Mouse (Mus musculus) retina, embryonic 14.5 days (tissue): ENCODE measurements around the gene Nfam1.
A peak's percentile ranks its signal among the peaks of the same experiment; 100 is the strongest.
"Not testable (repeated sequence)": the region's sequence is repeated elsewhere in the genome, so short reads cannot be mapped to it uniquely, and the experiment has no call there.

Experiments used
- DNase-seq: peaks from one replicate; pipeline ENCODE4 v3.0.0-alpha.2; 2015; ENCODE audit warnings: low spot score

The Nfam1 gene

GRCm38 (mm10) chr15:83032981-83033541, at the start of gene Nfam1:
TSS of gene Nfam1 (minus strand) at chr15:83033306.
- DNase-seq: peak; percentile 43

- DNase-seq: no peak
Observed at GRCm38 (mm10) chr15:83075607-83076525, 42.8 kb upstream of the Nfam1 start.

GRCm38 (mm10) chr15:83074179-83074578, 41.1 kb upstream of the Nfam1 start:
- no peak for DNase-seq

- DNase-seq: no peak
Observed at GRCm38 (mm10) chr15:83071752-83072151, 38.6 kb upstream of the Nfam1 start.

GRCm38 (mm10) chr15:83070942-83071341, 37.8 kb upstream of the Nfam1 start:
- no peak for DNase-seq

- DNase-seq: no peak
Observed at GRCm38 (mm10) chr15:83068270-83068669, 35.2 kb upstream of the Nfam1 start.

GRCm38 (mm10) chr15:83065543-83065942, 32.4 kb upstream of the Nfam1 start:
- DNase-seq: no peak

- DNase-seq: not testable (repeated sequence)
Observed at GRCm38 (mm10) chr15:83062582-83062981, 29.5 kb upstream of the Nfam1 start.

GRCm38 (mm10) chr15:83061689-83062088, 28.6 kb upstream of the Nfam1 start:
- no peak for DNase-seq

- no peak for DNase-seq
Observed at GRCm38 (mm10) chr15:83059233-83059660, 26.1 kb upstream of the Nfam1 start.

GRCm38 (mm10) chr15:83057533-83057932, 24.4 kb upstream of the Nfam1 start:
- peak; percentile 28 for DNase-seq

- peak; percentile 60 for DNase-seq
Observed at GRCm38 (mm10) chr15:83056378-83057083, 23.4 kb upstream of the Nfam1 start.

- DNase-seq: no peak
Observed at GRCm38 (mm10) chr15:83055569-83055968, 22.5 kb upstream of the Nfam1 start.

GRCm38 (mm10) chr15:83053261-83053660, 20.2 kb upstream of the Nfam1 start:
- no peak for DNase-seq

GRCm38 (mm10) chr15:83052341-83053104, 19.4 kb upstream of the Nfam1 start:
- DNase-seq: no peak

GRCm38 (mm10) chr15:83046730-83047129, 13.6 kb upstream of the Nfam1 start:
- DNase-seq: no peak

GRCm38 (mm10) chr15:83046308-83046707, 13.2 kb upstream of the Nfam1 start:
- DNase-seq: no peak

GRCm38 (mm10) chr15:83045565-83045964, 12.5 kb upstream of the Nfam1 start:
- not testable (repeated sequence) for DNase-seq

- no peak for DNase-seq
Observed at GRCm38 (mm10) chr15:83043362-83043708, 10.2 kb upstream of the Nfam1 start.

- peak; percentile 38 for DNase-seq
Observed at GRCm38 (mm10) chr15:83042655-83043361, 9.7 kb upstream of the Nfam1 start.

GRCm38 (mm10) chr15:83040156-83040555, 7.0 kb upstream of the Nfam1 start:
- DNase-seq: no peak
